25 mouse cellular contexts compared by ENCODE assay signal in genomic region chr9:120049407-120049806, GRCm38 (mm10). TPM values are rescaled to one million over a fixed set of nuclear protein-coding genes. Genes with fewer than 3 reads are reported as not detected.
DNase-seq lines count a peak whose midpoint lies in the region; ATAC-seq and TF ChIP-seq lines count a peak whose summit lies in the region.
"Had no signal": no experiment of that assay in that cellular context is flagged by ENCODE, and none has a peak within 500 bp of the region (broad histone marks: within the 10 kb centered on the region; RNA-seq: fewer than 3 reads in every experiment).

No protein-coding gene starts in this region.

- H3K79me2 ChIP-seq in C2C12 (ENCODE audit: control insufficient read depth, insufficient read depth): no peaks in the 10 kb centered on the region

- WGBS in forebrain, embryonic 15.5 days: 81% methylated on average over 3 of the region's 3 CpGs

- no peak overlapping the region for H3ac ChIP-seq in C2C12 (ENCODE audit: control insufficient read depth, insufficient read length, low read depth)

- no peak for TF ChIP-seq CTCF in C2C12 (IDR thresholded peaks at IDR 0.05; ENCODE audit: control insufficient read depth, insufficient read depth, insufficient read length)

- H3K4me3 ChIP-seq in C2C12 (ENCODE audit: insufficient read depth, poor library complexity, severe bottlenecking): no peak overlapping the region
- H3K4me3 ChIP-seq in forebrain, embryonic 15.5 days: no peak overlapping the region
- H3K4me3 ChIP-seq: embryonic facial prominence, embryonic 12.5 days; hindbrain, embryonic 12.5 days; kidney, embryonic 15.5 days; megakaryocyte, embryonic 14.5 days; stomach, embryonic 15.5 days had no signal

- H3K79me3 ChIP-seq in C2C12 (ENCODE audit: low read depth): no peaks in the 10 kb centered on the region

- no peak overlapping the region for H3K27ac ChIP-seq in forebrain, embryonic 15.5 days (replicated peaks)
- H3K27ac ChIP-seq: embryonic facial prominence, embryonic 12.5 days; hindbrain, embryonic 12.5 days; kidney, embryonic 15.5 days; stomach, embryonic 15.5 days had no signal

- H3K4me2 ChIP-seq in forebrain, embryonic 15.5 days (replicated peaks): no peak overlapping the region
- H3K4me2 ChIP-seq: embryonic facial prominence, embryonic 12.5 days; hindbrain, embryonic 12.5 days; kidney, embryonic 15.5 days; stomach, embryonic 15.5 days had no signal

- intact Hi-C loops in heart, postnatal 14 days (cut with DNase I): no loop called here

- H3K36me3 ChIP-seq in C2C12 (ENCODE audit: control insufficient read depth, insufficient read depth): no peaks in the 10 kb centered on the region
- no peaks in the 10 kb centered on the region for H3K36me3 ChIP-seq in forebrain, embryonic 15.5 days
- H3K36me3 ChIP-seq: embryonic facial prominence, embryonic 12.5 days; hindbrain, embryonic 12.5 days; kidney, embryonic 15.5 days; stomach, embryonic 15.5 days had no signal

- H3K27me3 ChIP-seq in C2C12 (ENCODE audit: control insufficient read depth, insufficient read depth, insufficient read length): no peaks in the 10 kb centered on the region
- H3K27me3 ChIP-seq in forebrain, embryonic 15.5 days: no peaks in the 10 kb centered on the region
- H3K27me3 ChIP-seq: embryonic facial prominence, embryonic 12.5 days; hindbrain, embryonic 12.5 days; kidney, embryonic 15.5 days; stomach, embryonic 15.5 days had no signal

- ATAC-seq in megakaryocyte, adult 5-6 weeks (ENCODE audit: poor library complexity, severe bottlenecking): peak; percentile 74
- ATAC-seq in forebrain, embryonic 15.5 days (replicated peaks): no peak
- ATAC-seq: intestine, embryonic 16.5 days; midbrain, embryonic 16.5 days had no signal

- no peak overlapping the region for H3K9ac ChIP-seq in forebrain, embryonic 15.5 days (replicated peaks)
- H3K9ac ChIP-seq: embryonic facial prominence, embryonic 12.5 days; hindbrain, embryonic 12.5 days; kidney, embryonic 15.5 days; stomach, embryonic 15.5 days had no signal

- DNase-seq in heart, adult 8-10 months (ENCODE audit: low spot score): peak; percentile 20
- no peak for DNase-seq in heart, postnatal 14 days
- peak; percentile 31 for DNase-seq in adrenal gland, postnatal 10 days
- no peak for DNase-seq in spleen, postnatal 4 days (ENCODE audit: low spot score in 2 of 2)
- DNase-seq in c-Kit-positive CD71-positive TER-119-positive erythroid progenitor cells, embryonic 14.5 days (ENCODE audit: low spot score): no peak
- DNase-seq: cerebellum, adult 2 months; lung, adult 2 months; spleen, adult 18-20 months; thymus, adult 2 months had no signal

- H3K4me1 ChIP-seq in forebrain, embryonic 15.5 days: no peaks in the 10 kb centered on the region
- H3K4me1 ChIP-seq: embryonic facial prominence, embryonic 12.5 days; hindbrain, embryonic 12.5 days; kidney, embryonic 15.5 days; stomach, embryonic 15.5 days had no signal

- H3K9me3 ChIP-seq in forebrain, embryonic 15.5 days: no peaks in the 10 kb centered on the region
- H3K9me3 ChIP-seq: embryonic facial prominence, embryonic 12.5 days; hindbrain, embryonic 12.5 days; kidney, embryonic 15.5 days; megakaryocyte, embryonic 14.5 days; stomach, embryonic 15.5 days had no signal

TF ChIP-seq in C2C12, 6 proteins besides CTCF, POLR2A, EP300 and RAD21:
- TF ChIP-seq FOSL1 (IDR thresholded peaks at IDR 0.05; ENCODE audit: insufficient read depth, low read length, poor library complexity, severe bottlenecking): no peak
- TF ChIP-seq CEBPB (IDR thresholded peaks at IDR 0.05; ENCODE audit: low read depth): peak; percentile 93
- no peak for TF ChIP-seq MAX (IDR thresholded peaks at IDR 0.05)
- TF ChIP-seq MYOG (IDR thresholded peaks at IDR 0.05; ENCODE audit: control insufficient read depth, extremely low read depth, insufficient read length): no peak

RNA-seq across cellular contexts. Expression of gene Cx3cr1, which starts 20.3 kb away (rescaled TPM):
- 1 to 10 TPM in 2 of 4 experiments, under 1 TPM in 2; 0.89 to 1.3 (median 1.1) TPM for total RNA-seq in heart, adult 8-10 months (2022)
- 1 to 10 TPM; 3.4 TPM for total RNA-seq in heart, postnatal 14 days (2021)
- 0.04 TPM for polyA plus RNA-seq in C2C12 (2012; fragmentation: generic; extraction: Trizol)
- total RNA-seq in adrenal gland, postnatal 10 days (2021): 1 to 10 TPM; 2.4 to 3.8 TPM
- total RNA-seq in megakaryocyte, adult 5-6 weeks (2015): 88.0 and 95.4 TPM in 2 replicates
- total RNA-seq in megakaryocyte, adult 5-6 weeks (2017): 111 and 114 TPM in 2 replicates
- 6.6 and 6.9 TPM in 2 replicates for polyA plus RNA-seq in forebrain, embryonic 15.5 days (2015; fragmentation: Nextera tagmentation; extraction: Ambion mirVana)
- total RNA-seq: MEL had no signal

RNA-seq across cellular contexts. Expression of gene Xirp1, which starts 26.0 kb away (rescaled TPM):
- total RNA-seq in heart, adult 8-10 months (2022): 100 to 1,000 TPM; 130 to 157 (median 141) TPM
- 100 to 1,000 TPM; 105 to 114 TPM for total RNA-seq in heart, postnatal 14 days (2021)
- polyA plus RNA-seq in C2C12 (2012; fragmentation: generic; extraction: Trizol): 3.5 TPM
- total RNA-seq in adrenal gland, postnatal 10 days (2021): 1 to 10 TPM; 3.1 to 7.4 TPM
- 0.09 TPM in 1 of 2 replicates, not detected in the other for total RNA-seq in megakaryocyte, adult 5-6 weeks (2015)
- not detected in 2 replicates for total RNA-seq in megakaryocyte, adult 5-6 weeks (2017)
- polyA plus RNA-seq in forebrain, embryonic 15.5 days (2015; fragmentation: Nextera tagmentation; extraction: Ambion mirVana): not detected in 2 replicates
- total RNA-seq: MEL had no signal
- polyA plus RNA-seq: midbrain, embryonic 16.5 days had no signal

RNA-seq across cellular contexts. Expression of gene Ccr8, which starts 42.5 kb away (rescaled TPM):
- not detected for total RNA-seq in heart, adult 8-10 months (2022)
- total RNA-seq in heart, postnatal 14 days (2021): under 1 TPM in 1 of 2 experiments, not detected in 1; 0.44 TPM
- not detected for polyA plus RNA-seq in C2C12 (2012; fragmentation: generic; extraction: Trizol)
- total RNA-seq in adrenal gland, postnatal 10 days (2021): not detected
- not detected in 2 replicates for total RNA-seq in megakaryocyte, adult 5-6 weeks (2015)
- total RNA-seq in megakaryocyte, adult 5-6 weeks (2017): not detected in 2 replicates
- not detected in 2 replicates for polyA plus RNA-seq in forebrain, embryonic 15.5 days (2015; fragmentation: Nextera tagmentation; extraction: Ambion mirVana)
- total RNA-seq: gastrocnemius, postnatal 4 days; layer of hippocampus, postnatal 25 days; left cerebral cortex, postnatal 14 days; MEL had no signal
- polyA plus RNA-seq: cerebellum, adult 2 months; heart, embryonic 14.5 days; hindbrain, embryonic 12.5 days; kidney, embryonic 15.5 days; midbrain, embryonic 16.5 days; neural tube, embryonic 11.5 days had no signal

Comparison
In these comparisons a context has a peak if more than half of its experiments do, and no peak if none do; other contexts are left out.
1. DNase-seq: peak in heart, adult 8-10 months (single experiment) and adrenal gland, postnatal 10 days (single experiment); none in heart, postnatal 14 days (0 of 2), spleen, postnatal 4 days (0 of 2) and c-Kit-positive CD71-positive TER-119-positive erythroid progenitor cells, embryonic 14.5 days (single experiment).
2. RNA of gene Cx3cr1, which starts 20.3 kb away (total RNA-seq): 88.0 to 114 TPM in megakaryocyte, adult 5-6 weeks; 2.4 to 3.8 TPM in adrenal gland, postnatal 10 days, 3.4 TPM in heart, postnatal 14 days and 0.89 to 1.3 TPM in heart, adult 8-10 months; every median in the first group is over 10 times any median in the second.
3. RNA of gene Xirp1, which starts 26.0 kb away (total RNA-seq): 130 to 157 TPM in heart, adult 8-10 months and 105 to 114 TPM in heart, postnatal 14 days; 3.1 to 7.4 TPM in adrenal gland, postnatal 10 days and 0.09 TPM in megakaryocyte, adult 5-6 weeks; every median in the first group is over 10 times any median in the second.